Mouse (Mus musculus) naive thymus-derived CD4-positive, alpha-beta T cell, adult 5 months (primary cell): ENCODE results near the gene Znhit6. TPM values are rescaled to one million over a fixed set of nuclear protein-coding genes. Genes with fewer than 3 reads are reported as not detected.

Source experiments
- polyA plus RNA-seq: library from polyadenylated mRNA; unstranded; fragments of 100-300 nt; shearing (Covaris generic); gene quantifications from one replicate; pipeline ENCODE4 v1.2.1, GENCODE M21; 2017

Znhit6 gene
- 25.2 TPM for polyA plus RNA-seq

GRCm38 (mm10) chr3:145575743-145576481, at the start of gene Znhit6:
Znhit6 (plus strand) TSS chr3:145576205.

GRCm38 (mm10) chr3:145649852-145650202, 73.8 kb downstream of the Znhit6 start, which contains the start of gene Ccn1:
Ccn1 (minus strand) TSS chr3:145649981.

Other genes starting within 250 kb of the Znhit6 start
- gene Ccn1, start 73.8 kb downstream of the Znhit6 start, polyA plus RNA-seq = not detected
- gene Ddah1, start 182.5 kb downstream of the Znhit6 start, polyA plus RNA-seq = not detected